Mouse (Mus musculus) myocyte (in vitro differentiated cells): ENCODE data around the gene Carnmt1. TPM values are rescaled to one million over a fixed set of nuclear protein-coding genes. Genes with fewer than 3 reads are reported as not detected.
A peak's percentile ranks its signal among the peaks of the same experiment; 100 is the strongest.
"Not testable (repeated sequence)": the region's sequence is repeated elsewhere in the genome, so short reads cannot be mapped to it uniquely, and the experiment has no call there.

ENCODE experiments used
- H3K27me3 ChIP-seq: one replicate; pipeline ENCODE4 v1.6.1; 2011; ENCODE audit not compliant: control insufficient read depth, insufficient read depth, insufficient read length
- H3K36me3 ChIP-seq: one replicate; pipeline ENCODE4 v1.6.1; 2011; ENCODE audit not compliant: control insufficient read depth, insufficient read depth
- H3K4me2 ChIP-seq: one replicate; pipeline ENCODE4 v1.6.1; 2011; ENCODE audit warnings: low read depth, control low read depth
- H3K4me3 ChIP-seq: one replicate; pipeline ENCODE4 v1.5.1; 2011; ENCODE audit warnings: mild to moderate bottlenecking, control low read depth, moderate library complexity
- H3K79me2 ChIP-seq: one replicate; pipeline ENCODE4 v1.6.1; 2011; ENCODE audit not compliant: control insufficient read depth, insufficient read depth
- H3ac ChIP-seq: one replicate; pipeline ENCODE4 v1.6.1; 2011; ENCODE audit not compliant: control insufficient read depth, insufficient read length
- CEBPB ChIP-seq: IDR thresholded peaks from 2 replicates; pipeline ENCODE4 v1.6.1; 2011; ENCODE audit warnings: mild to moderate bottlenecking, moderate library complexity; ENCODE audit not compliant: poor library complexity, insufficient read depth, severe bottlenecking
- E2F4 ChIP-seq: IDR thresholded peaks from one replicate; pipeline ENCODE4 v1.6.1; 2011; ENCODE audit warnings: mild to moderate bottlenecking, control low read depth, moderate library complexity; ENCODE audit not compliant: insufficient read depth
- MAX ChIP-seq: IDR thresholded peaks from one replicate; pipeline ENCODE4 v1.6.1; 2011; ENCODE audit warnings: low read depth, mild to moderate bottlenecking, control low read depth
- MYOD1 ChIP-seq, 3 experiments: IDR thresholded peaks; one replicate each; pipeline ENCODE4 v1.6.1; 2011; ENCODE audit warnings: control low read depth in 2 of 3, low read depth in 2 of 3, mild to moderate bottlenecking in 2 of 3, moderate library complexity in 1 of 3; ENCODE audit not compliant: insufficient read length in 2 of 3, control insufficient read depth in 1 of 3
- MYOG ChIP-seq, 3 experiments: IDR thresholded peaks; one replicate each; pipeline ENCODE4 v1.6.1; 2011; ENCODE audit warnings: control low read depth in 2 of 3, low read depth in 2 of 3, mild to moderate bottlenecking in 2 of 3; ENCODE audit not compliant: insufficient read length in 2 of 3, control insufficient read depth in 1 of 3, insufficient read depth in 1 of 3
- POLR2A ChIP-seq: IDR thresholded peaks from one replicate; pipeline ENCODE4 v1.6.1; 2011; ENCODE audit warnings: low read depth, mild to moderate bottlenecking, control low read depth, moderate library complexity; ENCODE audit not compliant: insufficient read length
- POLR2AphosphoS2 ChIP-seq: IDR thresholded peaks from one replicate; pipeline ENCODE4 v1.6.1; 2011; ENCODE audit warnings: low read depth, control low read depth; ENCODE audit not compliant: insufficient read length
- REST ChIP-seq: IDR thresholded peaks from one replicate; pipeline ENCODE4 v1.6.1; 2011; ENCODE audit warnings: mild to moderate bottlenecking, control low read depth, moderate library complexity; ENCODE audit not compliant: insufficient read depth, insufficient read length
- SRF ChIP-seq: IDR thresholded peaks from one replicate; pipeline ENCODE4 v1.6.1; 2011; ENCODE audit warnings: low read depth; ENCODE audit not compliant: control insufficient read depth, insufficient read length
- TCF12 ChIP-seq: IDR thresholded peaks from one replicate; pipeline ENCODE4 v1.6.1; 2011; ENCODE audit warnings: mild to moderate bottlenecking, control low read depth; ENCODE audit not compliant: poor library complexity, insufficient read depth, severe bottlenecking
- TCF3 ChIP-seq: IDR thresholded peaks from one replicate; pipeline ENCODE4 v1.6.1; 2011; ENCODE audit warnings: low read depth, control low read depth; ENCODE audit not compliant: insufficient read length
- USF1 ChIP-seq: IDR thresholded peaks from one replicate; pipeline ENCODE4 v1.6.1; 2011; ENCODE audit warnings: low read depth, mild to moderate bottlenecking, control low read depth, moderate library complexity
- polyA plus RNA-seq: library from polyadenylated mRNA; unstranded; fragments of >200 nt; fragmentation: generic; extraction: Trizol; gene quantifications from one replicate; pipeline ENCODE4 v1.2.1, GENCODE M21; 2012; ENCODE audit warnings: missing spikeins

The Carnmt1 gene
- polyA plus RNA-seq, 1 experiment, result 6.1 TPM

- no peaks in the 10 kb centered on the region for H3K27me3 ChIP-seq
- H3K4me3 ChIP-seq, result no peak overlapping the region
- H3K79me2 ChIP-seq, result no peaks in the 10 kb centered on the region
Measured at GRCm38 (mm10) chr19:18708101-18708500, 37.5 kb downstream of the Carnmt1 start.

GRCm38 (mm10) chr19:18710903-18711302 lies 40.3 kb downstream of the Carnmt1 start:
- H3K4me2 ChIP-seq, result no peak overlapping the region
- no peak for TF ChIP-seq REST
- H3ac ChIP-seq, result no peak overlapping the region
- H3K79me2 ChIP-seq, result peaks cover 25% of the 10 kb centered on the region
- no peaks in the 10 kb centered on the region for H3K27me3 ChIP-seq
- H3K4me3 ChIP-seq, result no peak overlapping the region
- peaks cover 6% of the 10 kb centered on the region for H3K36me3 ChIP-seq

More at GRCm38 (mm10) chr19:18708101-18708500, 37.5 kb downstream of the Carnmt1 start:
- H3ac ChIP-seq, result no peak overlapping the region
- TF ChIP-seq MYOD1 (IDR thresholded peaks at IDR 0.05; ENCODE audit: control insufficient read depth in 1 of 3, insufficient read length in 2 of 3, low read depth in 2 of 3) (no peak), POLR2AphosphoS2 (no peak), SRF (no peak), E2F4 (no peak), TCF12 (no peak), TCF3 (no peak), CEBPB (no peak), MAX (no peak), POLR2A (no peak), MYOG (IDR thresholded peaks at IDR 0.05; ENCODE audit: control insufficient read depth in 1 of 3, insufficient read depth in 1 of 3, insufficient read length in 2 of 3, low read depth in 2 of 3) (no peak), USF1 (no peak), REST (no peak)
- no peak overlapping the region for H3K4me2 ChIP-seq
- no peaks in the 10 kb centered on the region for H3K36me3 ChIP-seq

- no peaks in the 10 kb centered on the region for H3K27me3 ChIP-seq
- H3ac ChIP-seq, result no peak overlapping the region
- no peak overlapping the region for H3K4me2 ChIP-seq
- H3K36me3 ChIP-seq, result peaks cover 6% of the 10 kb centered on the region
- H3K79me2 ChIP-seq, result peaks cover 30% of the 10 kb centered on the region
- H3K4me3 ChIP-seq, result peak overlapping the region; percentile 45
- TF ChIP-seq TCF3 (no peak), USF1 (no peak), E2F4 (no peak)
Measured at GRCm38 (mm10) chr19:18711589-18711988, 41.0 kb downstream of the Carnmt1 start.

DNA sequence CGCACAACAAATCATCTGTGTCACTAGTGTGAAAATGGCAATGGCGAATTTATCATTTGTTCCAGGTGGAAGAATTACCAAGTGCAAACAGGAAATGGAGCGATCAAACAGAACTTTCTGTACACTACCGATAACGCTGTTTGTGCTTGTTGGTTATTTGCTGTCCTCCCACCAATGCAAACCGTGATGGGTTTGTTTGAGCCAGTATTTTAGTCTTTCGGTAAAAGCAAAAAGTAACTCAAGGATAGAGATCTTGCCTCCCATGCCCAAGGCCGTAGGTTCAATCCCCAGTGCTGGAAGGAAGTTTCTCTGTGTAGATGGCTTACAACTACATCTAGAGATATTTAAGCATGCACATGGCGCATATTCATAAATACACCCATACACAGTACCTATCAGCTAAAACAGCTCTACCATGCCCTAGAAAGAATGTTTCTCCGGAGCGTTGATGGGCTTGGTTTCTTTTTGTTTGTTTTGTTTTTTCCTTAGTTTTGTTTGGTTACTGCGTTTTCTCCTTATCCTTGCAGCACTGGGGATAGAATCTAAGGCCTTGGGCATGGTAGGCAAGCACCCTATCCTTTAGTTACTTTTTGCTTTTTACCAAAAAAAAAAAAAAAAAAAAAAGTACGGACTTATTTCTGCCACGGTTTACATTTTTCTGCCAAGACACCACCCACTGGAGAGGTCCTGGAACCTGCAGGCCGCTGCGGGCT lies 41.7 kb downstream of the Carnmt1 start:
- peak overlapping the region; percentile 11 for H3ac ChIP-seq
- TF ChIP-seq REST (no peak), POLR2A (no peak), MAX (no peak), TCF3 (no peak), CEBPB (no peak), MYOD1 (IDR thresholded peaks at IDR 0.05; ENCODE audit: control insufficient read depth in 1 of 3, insufficient read length in 2 of 3, low read depth in 2 of 3) (no peak), POLR2AphosphoS2 (no peak), MYOG (IDR thresholded peaks at IDR 0.05; ENCODE audit: control insufficient read depth in 1 of 3, insufficient read depth in 1 of 3, insufficient read length in 2 of 3, low read depth in 2 of 3) (no peak), TCF12 (no peak), E2F4 (no peak), USF1 (no peak), SRF (no peak)
- peaks cover 6% of the 10 kb centered on the region for H3K36me3 ChIP-seq
- H3K79me2 ChIP-seq, result peaks cover 37% of the 10 kb centered on the region
- H3K27me3 ChIP-seq, result no peaks in the 10 kb centered on the region
- H3K4me2 ChIP-seq, result peak overlapping the region; percentile 69
- peak overlapping the region; percentile 45 for H3K4me3 ChIP-seq

DNA sequence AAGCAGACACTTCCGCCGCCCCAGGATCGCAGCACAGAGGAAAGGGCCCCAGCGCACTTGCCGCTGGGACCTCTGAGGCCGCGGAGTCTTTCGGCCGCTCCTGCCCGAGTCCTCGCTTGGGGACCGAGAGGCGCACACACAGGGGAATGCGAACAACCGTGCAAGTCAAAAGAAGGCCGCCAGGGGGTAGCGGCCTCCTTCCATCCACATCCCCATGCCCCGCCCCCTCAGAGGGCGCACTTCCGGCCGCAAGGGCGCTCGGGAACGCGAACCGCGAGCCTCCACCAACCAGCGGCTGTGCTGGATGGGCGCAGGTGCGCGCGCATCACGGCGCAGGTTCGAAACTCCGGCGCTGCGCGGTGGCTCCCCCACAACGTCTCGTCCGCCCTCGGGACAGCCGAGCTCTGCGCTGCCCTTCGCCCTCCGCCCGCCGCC lies 42.3 kb downstream of the Carnmt1 start, which contains the start of gene D030056L22Rik:
Gene D030056L22Rik (plus strand): TSS at position 328 of the 435 bp plus-strand sequence.
- TF ChIP-seq POLR2AphosphoS2, result peak; percentile 91
- TF ChIP-seq USF1, result no peak
- peak; percentile 88 for TF ChIP-seq E2F4
- peak in 1 of 3 experiments; percentile 42 for TF ChIP-seq MYOG (IDR thresholded peaks at IDR 0.05; ENCODE audit: control insufficient read depth in 1 of 3, insufficient read depth in 1 of 3, insufficient read length in 2 of 3, low read depth in 2 of 3)
- no peak for TF ChIP-seq TCF12
- TF ChIP-seq SRF, result no peak
- no peak for TF ChIP-seq CEBPB
- no peak for TF ChIP-seq REST
- peak in 2 of 3 experiments; percentile 31 to 70 for TF ChIP-seq MYOD1 (IDR thresholded peaks at IDR 0.05; ENCODE audit: control insufficient read depth in 1 of 3, insufficient read length in 2 of 3, low read depth in 2 of 3)
- peak; percentile 89 for TF ChIP-seq POLR2A
- no peak for TF ChIP-seq TCF3
- no peak for TF ChIP-seq MAX
- Histone ChIP-seq H3K79me2 (peaks cover 38% of the 10 kb centered on the region), H3K4me3 (peak within 1 kb of the TSS; percentile 45), H3K4me2 (peak within 1 kb of the TSS; percentile 95), H3K36me3 (peaks cover 6% of the 10 kb centered on the region), H3K27me3 (no peaks in the 10 kb centered on the region), H3ac (peak within 1 kb of the TSS; percentile 11)

- H3K36me3 ChIP-seq, H3K27me3 ChIP-seq: not testable (repeated sequence)
- Histone ChIP-seq H3K4me2 (peak overlapping the region; percentile 95), H3K4me3 (peak overlapping the region; percentile 45), H3ac (peak overlapping the region; percentile 11), H3K79me2 (peaks cover 42% of the 10 kb centered on the region)
Measured at GRCm38 (mm10) chr19:18713357-18713756, 42.8 kb downstream of the Carnmt1 start.
